In the genomic region with DNA sequence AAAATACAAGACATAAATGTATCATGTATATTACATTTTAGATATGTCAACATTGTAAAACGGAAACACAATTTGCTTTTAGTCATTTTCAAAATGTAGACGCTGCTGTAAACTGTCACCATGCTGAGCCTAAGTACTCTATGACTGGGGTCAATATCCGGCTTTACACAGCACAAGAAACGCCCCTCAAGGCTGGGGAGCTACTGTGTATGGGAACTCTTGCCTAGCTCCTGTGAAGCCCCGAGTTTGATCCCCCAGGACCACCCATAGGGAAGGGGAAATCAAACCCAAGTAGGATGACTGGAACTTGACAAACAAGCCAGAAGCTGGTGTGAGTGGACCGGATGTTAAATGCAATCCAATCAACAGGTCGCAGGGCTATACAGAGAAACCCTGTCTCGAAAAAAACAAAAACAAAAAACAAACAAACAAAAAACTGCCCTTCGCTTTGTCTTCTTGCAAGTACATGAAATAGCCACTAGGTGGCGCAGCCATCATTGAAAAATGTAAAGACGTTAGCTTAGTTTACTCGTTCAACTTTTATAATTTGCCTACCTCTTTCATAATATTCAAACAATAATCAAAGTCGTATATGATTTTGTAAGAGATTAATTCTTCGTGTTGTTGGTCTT, we compare ENCODE assay signal across 9 mouse cellular contexts.
DNase-seq lines count a peak whose midpoint lies in the region; ATAC-seq and TF ChIP-seq lines count a peak whose summit lies in the region.
"Had no signal": no experiment of that assay in that cellular context is flagged by ENCODE, and none has a peak within 500 bp of the region (broad histone marks: within the 10 kb centered on the region; RNA-seq: fewer than 3 reads in every experiment).

No protein-coding gene starts in this region.

- no peaks in the 10 kb centered on the region for H3K36me3 ChIP-seq in hindbrain, embryonic 12.5 days
- H3K36me3 ChIP-seq in liver, postnatal 0 days (replicated peaks; ENCODE audit: insufficient read depth, low read length), result no peaks in the 10 kb centered on the region
- H3K36me3 ChIP-seq: liver, embryonic 15.5 days had no signal

- no peak overlapping the region for H3K9ac ChIP-seq in hindbrain, embryonic 12.5 days
- no peak overlapping the region; the same call in 1 of the 2 replicates for H3K9ac ChIP-seq in liver, postnatal 0 days (replicated peaks)
- H3K9ac ChIP-seq: liver, embryonic 15.5 days had no signal

- WGBS in cerebellum, adult 2 months, result 17% methylated on average over 14 of the region's 14 CpGs
- 21% methylated on average over 14 of the region's 14 CpGs for WGBS in hindbrain, embryonic 12.5 days
- WGBS in liver, postnatal 0 days (ENCODE audit: insufficient replicate concordance), result 17% methylated on average over 14 of the region's 14 CpGs

- DNase-seq in cerebellum, adult 2 months, result no peak
- DNase-seq in cerebellum, adult 8-10 months, result no peak
- DNase-seq in B cell, adult 2 months, result peak; percentile 36 to 43
- peak; percentile 74 for DNase-seq in embryo, embryonic 10.5 days (ENCODE audit: low spot score)
- peak; percentile 23 for DNase-seq in liver, postnatal 0 days

- H3K27me3 ChIP-seq in cerebellum, adult 2 months (ENCODE audit: control insufficient read depth, insufficient read depth, low read length), result no peaks in the 10 kb centered on the region
- no peaks in the 10 kb centered on the region for H3K27me3 ChIP-seq in hindbrain, embryonic 12.5 days
- H3K27me3 ChIP-seq in liver, postnatal 0 days (ENCODE audit: insufficient read depth, low read length), result no peaks in the 10 kb centered on the region
- H3K27me3 ChIP-seq: liver, embryonic 15.5 days had no signal

- H3K4me1 ChIP-seq in cerebellum, adult 2 months (ENCODE audit: control insufficient read depth, insufficient read depth, low read length), result no peaks in the 10 kb centered on the region
- no peaks in the 10 kb centered on the region for H3K4me1 ChIP-seq in hindbrain, embryonic 12.5 days
- H3K4me1 ChIP-seq in liver, postnatal 0 days (ENCODE audit: insufficient read depth), result no peaks in the 10 kb centered on the region
- H3K4me1 ChIP-seq: liver, embryonic 15.5 days had no signal

- H3K4me3 ChIP-seq in cerebellum, adult 2 months (replicated peaks; ENCODE audit: insufficient read depth, low read depth, low read length), result no peak overlapping the region
- H3K4me3 ChIP-seq in hindbrain, embryonic 12.5 days, result no peak overlapping the region
- H3K4me3 ChIP-seq in liver, postnatal 0 days (ENCODE audit: low read depth, low read length), result no peak overlapping the region
- H3K4me3 ChIP-seq: liver, embryonic 15.5 days had no signal

- peak; percentile 26; the same call in 1 of the 2 replicates for TF ChIP-seq CTCF in cerebellum, adult 2 months (IDR thresholded peaks at IDR 0.05; ENCODE audit: borderline replicate concordance, insufficient read depth, low read depth, low read length)
- peak; percentile 82 for TF ChIP-seq CTCF in liver, postnatal 0 days (IDR thresholded peaks at IDR 0.05; ENCODE audit: low read depth)

- no peak for TF ChIP-seq EP300 in liver, postnatal 0 days (IDR thresholded peaks at IDR 0.05; ENCODE audit: low read depth)

- ATAC-seq in hindbrain, embryonic 12.5 days (ENCODE audit: low FRiP score), result peak; percentile 48; the same call in 1 of the 2 replicates
- no peak for ATAC-seq in liver, postnatal 0 days
- 0 out of 2 replicates have a peak, but pooled peaks have one; percentile 39 for ATAC-seq in neutrophil, adult 5-6 weeks (ENCODE audit: extremely low read depth, insufficient number of reproducible peaks, low FRiP score, poor library complexity, severe bottlenecking)
- no peak for ATAC-seq in inflammation-experienced regulatory T-cells, adult 6 months

- H3K4me2 ChIP-seq in hindbrain, embryonic 12.5 days (replicated peaks), result 0 out of 2 replicates have a peak overlapping the region, but pooled peaks have one; percentile 8
- H3K4me2 ChIP-seq in liver, postnatal 0 days (ENCODE audit: low read depth, low read length), result 0 out of 2 replicates have a peak overlapping the region, but pooled peaks have one; percentile 18
- H3K4me2 ChIP-seq: liver, embryonic 15.5 days had no signal

- H3K9me3 ChIP-seq in hindbrain, embryonic 12.5 days (replicated peaks), result no peaks in the 10 kb centered on the region
- H3K9me3 ChIP-seq in liver, postnatal 0 days (ENCODE audit: low read length), result no peaks in the 10 kb centered on the region
- H3K9me3 ChIP-seq: liver, embryonic 15.5 days had no signal

- H3K27ac ChIP-seq in cerebellum, adult 2 months (ENCODE audit: insufficient read depth, low read length), result no peak overlapping the region
- no peak overlapping the region for H3K27ac ChIP-seq in hindbrain, embryonic 12.5 days
- no peak overlapping the region for H3K27ac ChIP-seq in liver, postnatal 0 days (ENCODE audit: low read depth)
- H3K27ac ChIP-seq: liver, embryonic 15.5 days had no signal

- TF ChIP-seq POLR2A in cerebellum, adult 2 months (IDR thresholded peaks at IDR 0.05; ENCODE audit: borderline replicate concordance, insufficient read depth, low read length), result no peak

Comparison
In these comparisons a context has a peak if more than half of its experiments do, and no peak if none do; other contexts are left out.
1. DNase-seq: peak in B cell, adult 2 months (2 of 2), embryo, embryonic 10.5 days (single experiment) and liver, postnatal 0 days (single experiment); none in cerebellum, adult 2 months (0 of 2) and cerebellum, adult 8-10 months (single experiment).
2. ATAC-seq: peak in hindbrain, embryonic 12.5 days (single experiment) and neutrophil, adult 5-6 weeks (single experiment); none in liver, postnatal 0 days (single experiment) and inflammation-experienced regulatory T-cells, adult 6 months (single experiment).